Mouse (Mus musculus) megakaryocyte, adult 5-6 weeks (primary cell): Measurements from ENCODE around the gene Bap1. TPM values are rescaled to one million over a fixed set of nuclear protein-coding genes. Genes with fewer than 3 reads are reported as not detected.

ENCODE experiments used
- ATAC-seq: 2 replicates; pipeline ENCODE4 v1.8.0; 2016; ENCODE audit warnings: mild to moderate bottlenecking, inconsistent platforms; ENCODE audit not compliant: poor library complexity, severe bottlenecking
- total RNA-seq, 2 experiments: library from RNA; stranded (forward) in 1 of 2; stranded (reverse) in 1 of 2; fragments of 153-499, 151-499 nt in 1 of 2; fragments of 221-1000, 200-1000 nt in 1 of 2; gene quantifications; 2 replicates each; pipeline versions ENCODE4 v1.2.3 to v1.2.4; 2015 to 2017

Bap1 gene
- total RNA-seq (2015) (14.0 and 15.6 TPM in 2 replicates), total RNA-seq (2017) (30.4 and 31.8 TPM in 2 replicates)

- peak; percentile 98 for ATAC-seq
Measured at GRCm38 (mm10) chr14:31251084-31251604, at the start of gene Bap1, which contains the start of gene Phf7. Bap1 (plus strand) TSS chr14:31251450. Phf7 (minus strand) TSS chr14:31251317.

- no peak for ATAC-seq
Measured at GRCm38 (mm10) chr14:31204844-31205243, 46.4 kb upstream of the Bap1 start.

GRCm38 (mm10) chr14:31205244-31205561, 46.0 kb upstream of the Bap1 start:
- no peak for ATAC-seq

- peak; percentile 33 for ATAC-seq
Measured at GRCm38 (mm10) chr14:31205562-31206467, 45.4 kb upstream of the Bap1 start.

- ATAC-seq = peak; percentile 95
Measured at GRCm38 (mm10) chr14:31206472-31206981, 44.7 kb upstream of the Bap1 start.

- no peak for ATAC-seq
Measured at GRCm38 (mm10) chr14:31207070-31207830, 44.0 kb upstream of the Bap1 start.

- no peak for ATAC-seq
Measured at GRCm38 (mm10) chr14:31208084-31208483, 43.2 kb upstream of the Bap1 start, which contains the start of gene Tnnc1. Tnnc1 (plus strand) TSS chr14:31208312.

- no peak for ATAC-seq
Measured at GRCm38 (mm10) chr14:31209133-31209557, 42.1 kb upstream of the Bap1 start.

- ATAC-seq = no peak
Measured at GRCm38 (mm10) chr14:31211854-31212253, 39.4 kb upstream of the Bap1 start.

GRCm38 (mm10) chr14:31212499-31212898, 38.8 kb upstream of the Bap1 start:
- ATAC-seq = peak; percentile 17; the same call in 1 of the 2 replicates

GRCm38 (mm10) chr14:31213868-31214267, 37.4 kb upstream of the Bap1 start:
- peak; percentile 68 for ATAC-seq

- peak; percentile 20; the same call in 1 of the 2 replicates for ATAC-seq
Measured at GRCm38 (mm10) chr14:31214684-31215083, 36.6 kb upstream of the Bap1 start.

GRCm38 (mm10) chr14:31215157-31216002, 35.9 kb upstream of the Bap1 start:
- peak; percentile 77 for ATAC-seq

- no peak for ATAC-seq
Measured at GRCm38 (mm10) chr14:31216846-31217245, 34.4 kb upstream of the Bap1 start, which contains the start of gene Nisch. Nisch (minus strand) TSS chr14:31216946.

- ATAC-seq = peak; percentile 72
Measured at GRCm38 (mm10) chr14:31217666-31218065, 33.6 kb upstream of the Bap1 start, which contains the start of gene Sema3g. Sema3g (plus strand) TSS chr14:31217860.

GRCm38 (mm10) chr14:31226978-31227377, 24.3 kb upstream of the Bap1 start:
- ATAC-seq = no peak

GRCm38 (mm10) chr14:31228234-31228633, 23.0 kb upstream of the Bap1 start:
- ATAC-seq = peak; percentile 49

GRCm38 (mm10) chr14:31230442-31230841, 20.8 kb upstream of the Bap1 start:
- no peak for ATAC-seq

GRCm38 (mm10) chr14:31232404-31233069, 18.7 kb upstream of the Bap1 start:
- no peak for ATAC-seq
